Mouse (Mus musculus) small intestine, adult 2 months (tissue): ENCODE results near the gene Cdk14.

Experiments used
- CTCF ChIP-seq: fragments of 200-500 bp; IDR thresholded peaks from 2 replicates; pipeline ENCODE4 v1.5.1; 2012; ENCODE audit warnings: low read depth, mild to moderate bottlenecking, control low read depth, inconsistent platforms, low read length, moderate library complexity, mixed read lengths; ENCODE audit not compliant: insufficient replicate concordance, insufficient read length; ENCODE audit errors: extremely low read depth
- POLR2A ChIP-seq: fragments of 200-500 bp; IDR thresholded peaks from 2 replicates; pipeline ENCODE4 v1.6.1; 2012; ENCODE audit warnings: low read depth, mild to moderate bottlenecking, control low read depth, inconsistent platforms, low read length, moderate library complexity

- no peak for TF ChIP-seq CTCF
- no peak for TF ChIP-seq POLR2A
Observed at GRCm38 (mm10) chr5:4917743-4918142, 502.4 kb downstream of the Cdk14 start.
